Mouse (Mus musculus) E14TG2a.4 (cell line): ENCODE data around the gene Susd3.

Experiments
- H3K27me3 ChIP-seq: 2 replicates; pipeline ENCODE4 v1.6.1; 2014; ENCODE audit warnings: low read length, control low read depth; ENCODE audit not compliant: insufficient read depth
- H3K36me3 ChIP-seq: 2 replicates; pipeline ENCODE4 v1.6.1; 2014; ENCODE audit warnings: low read length, control low read depth; ENCODE audit not compliant: insufficient read depth
- H3K4me1 ChIP-seq: replicated peaks from 2 replicates; pipeline ENCODE4 v1.6.1; 2014; ENCODE audit warnings: low read depth, low read length, control low read depth
- H3K4me3 ChIP-seq: replicated peaks from 2 replicates; pipeline ENCODE4 v1.5.1; 2014; ENCODE audit warnings: mild to moderate bottlenecking, low read length
- H3K9me3 ChIP-seq: 2 replicates; pipeline ENCODE4 v1.6.1; 2014; ENCODE audit warnings: low read length, control low read depth
- CTCF ChIP-seq: conservative IDR thresholded peaks from 2 replicates; pipeline ENCODE4 v1.5.1; 2014; ENCODE audit warnings: low read length
- NANOG ChIP-seq: IDR thresholded peaks from 2 replicates; pipeline ENCODE4 v1.6.1; 2014; ENCODE audit warnings: borderline replicate concordance, low read length, mixed read lengths
- POU5F1 ChIP-seq: IDR thresholded peaks from 2 replicates; pipeline ENCODE4 v1.6.1; 2014; ENCODE audit warnings: low read length, borderline replicate concordance

Susd3 gene

DNA sequence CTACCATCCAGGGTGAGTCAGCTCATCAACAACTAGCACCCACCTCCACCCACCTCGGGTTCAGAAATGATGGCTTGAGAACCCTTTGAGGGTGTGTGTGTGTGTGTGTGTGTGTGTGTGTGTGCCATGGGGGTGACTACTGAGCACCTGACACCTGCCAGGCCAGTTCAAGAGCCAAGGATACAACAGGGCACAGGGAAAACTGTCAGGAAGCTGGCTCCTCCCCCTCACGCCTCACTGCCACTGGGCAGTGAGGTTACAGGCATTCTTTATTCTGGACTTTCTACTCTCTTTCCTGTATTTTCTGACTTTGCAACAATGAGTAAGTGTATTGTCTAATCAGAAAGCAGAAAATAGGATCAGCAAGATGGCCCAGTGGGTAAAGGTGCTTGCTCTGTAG lies 1.1 kb upstream of the Susd3 start:
- no peaks in the 10 kb centered on the region for H3K36me3 ChIP-seq
- H3K4me3 ChIP-seq, result no peak overlapping the region
- H3K9me3 ChIP-seq, result no peaks in the 10 kb centered on the region
- TF ChIP-seq NANOG (no peak), CTCF (no peak), POU5F1 (no peak)
- H3K4me1 ChIP-seq, result peaks cover 22% of the 10 kb centered on the region
- H3K27me3 ChIP-seq, result peaks cover 67% of the 10 kb centered on the region

DNA sequence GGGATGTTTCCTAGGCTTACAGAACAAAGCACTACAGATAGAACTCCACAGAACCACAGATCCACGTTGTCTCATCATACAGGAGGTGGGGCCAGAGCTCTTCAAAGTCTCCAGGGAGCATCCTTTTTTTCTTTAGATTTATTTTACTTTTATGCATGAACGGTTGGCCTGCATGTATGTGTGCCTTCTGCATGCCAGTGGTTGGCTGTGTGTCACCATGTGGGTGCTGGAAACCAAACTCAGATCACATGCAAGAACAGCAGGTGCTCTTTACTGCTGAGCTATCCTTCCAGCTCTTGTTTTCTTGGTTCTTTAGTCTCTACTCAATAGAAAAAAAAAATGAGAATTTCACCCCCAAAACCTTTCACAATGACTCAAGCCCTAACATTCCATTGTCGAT lies 417 bp upstream of the Susd3 start:
- Histone ChIP-seq H3K36me3 (no peaks in the 10 kb centered on the region), H3K4me1 (peaks cover 22% of the 10 kb centered on the region), H3K9me3 (no peaks in the 10 kb centered on the region), H3K27me3 (peaks cover 73% of the 10 kb centered on the region), H3K4me3 (no peak overlapping the region)
- TF ChIP-seq NANOG, result no peak
- TF ChIP-seq POU5F1, result no peak
- no peak for TF ChIP-seq CTCF

DNA sequence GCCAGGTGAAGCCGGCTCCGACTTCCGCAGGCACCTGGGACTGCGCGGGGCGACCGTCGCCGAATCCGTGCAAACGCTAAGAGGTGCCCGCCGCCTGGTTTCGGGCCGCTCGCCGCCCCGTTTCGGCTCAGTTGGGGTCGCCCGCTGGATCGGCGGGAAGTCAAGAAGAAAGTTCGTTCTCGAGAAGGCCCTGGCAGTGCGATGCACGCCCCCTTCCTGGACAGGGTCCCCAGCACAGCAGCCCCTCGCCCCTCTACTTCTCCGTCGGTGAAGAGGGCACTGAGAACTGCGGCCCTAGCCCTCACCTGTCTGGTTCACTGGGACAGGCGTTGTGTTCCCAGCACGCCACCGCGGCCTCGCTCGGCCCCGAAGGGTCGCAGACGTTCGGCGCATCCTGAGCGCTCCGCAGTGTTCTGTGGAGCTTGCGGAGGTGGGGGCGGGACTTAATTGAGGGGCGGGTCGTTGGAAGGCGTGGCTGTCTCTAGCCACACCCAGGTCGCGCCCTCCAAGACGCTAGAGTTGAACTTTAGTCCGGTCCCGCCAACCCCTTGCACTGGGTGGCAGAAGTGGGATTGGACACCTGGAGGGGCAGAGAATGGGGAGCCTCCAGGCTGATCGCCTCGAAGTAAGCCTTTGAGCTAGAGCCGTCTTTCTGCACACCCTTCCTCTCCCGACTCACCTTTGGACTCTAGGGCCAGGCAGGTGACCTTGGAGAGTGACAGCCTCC lies 603 bp downstream of the Susd3 start:
- H3K36me3 ChIP-seq, result no peaks in the 10 kb centered on the region
- TF ChIP-seq CTCF (no peak), POU5F1 (no peak)
- H3K9me3 ChIP-seq, result no peaks in the 10 kb centered on the region
- H3K4me1 ChIP-seq, result peaks cover 22% of the 10 kb centered on the region
- H3K4me3 ChIP-seq, result peak overlapping the region; percentile 82
- H3K27me3 ChIP-seq, result peaks cover 82% of the 10 kb centered on the region

DNA sequence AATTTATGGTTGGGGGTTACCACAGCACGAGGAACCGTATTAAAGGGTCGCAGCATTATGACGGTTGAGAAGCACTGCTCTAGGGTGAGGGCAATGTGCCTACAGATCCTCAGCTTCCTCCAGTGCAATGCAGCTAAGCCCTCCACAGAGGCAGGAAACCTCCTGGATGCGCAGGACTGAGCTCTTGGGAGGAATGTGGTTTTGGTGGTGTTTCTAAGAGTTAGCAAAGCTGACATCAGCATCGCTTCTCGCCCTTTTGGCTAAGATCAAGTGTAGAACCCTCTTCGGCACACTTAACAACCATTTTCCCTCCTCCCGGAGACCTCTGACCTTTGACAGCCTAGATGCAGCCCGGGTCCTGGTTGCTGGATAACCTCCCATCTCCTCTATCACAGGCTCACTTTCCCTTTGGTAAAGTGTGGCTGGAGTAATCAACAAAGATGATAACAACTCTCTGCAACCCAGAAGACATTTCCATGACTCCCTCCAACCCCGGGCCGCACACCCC lies 1.2 kb downstream of the Susd3 start:
- no peaks in the 10 kb centered on the region for H3K36me3 ChIP-seq
- H3K4me3 ChIP-seq, result peak overlapping the region; percentile 82

DNA sequence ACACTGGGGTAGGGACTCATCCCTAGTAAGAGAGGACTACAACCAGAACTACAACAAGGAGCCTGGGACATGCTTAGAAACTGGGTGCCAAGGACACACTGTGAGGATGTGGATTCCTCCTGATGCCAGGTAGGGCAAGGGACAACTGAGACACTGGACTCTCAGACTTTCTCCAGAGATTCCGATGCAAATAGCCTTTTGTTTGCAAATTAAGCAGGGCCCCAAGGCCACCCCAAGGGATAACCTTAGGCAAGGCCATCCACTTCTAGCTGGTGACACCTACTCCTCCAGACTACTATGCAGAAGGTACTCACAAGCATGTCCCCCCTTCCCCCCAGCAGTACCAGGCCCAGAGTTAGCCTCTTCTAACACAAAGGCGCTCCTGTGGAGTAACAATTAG lies 1.9 kb downstream of the Susd3 start:
- no peaks in the 10 kb centered on the region for H3K9me3 ChIP-seq
- peaks cover 82% of the 10 kb centered on the region for H3K27me3 ChIP-seq
- no peak overlapping the region for H3K4me3 ChIP-seq
- H3K36me3 ChIP-seq, result no peaks in the 10 kb centered on the region
- H3K4me1 ChIP-seq, result peaks cover 22% of the 10 kb centered on the region
- no peak for TF ChIP-seq POU5F1
- TF ChIP-seq NANOG, result no peak

More for the DNA sequence above, 1.2 kb downstream of the Susd3 start:
- H3K4me1 ChIP-seq, result peaks cover 22% of the 10 kb centered on the region
- peaks cover 81% of the 10 kb centered on the region for H3K27me3 ChIP-seq
- TF ChIP-seq NANOG (no peak), POU5F1 (no peak)
- no peaks in the 10 kb centered on the region for H3K9me3 ChIP-seq

DNA sequence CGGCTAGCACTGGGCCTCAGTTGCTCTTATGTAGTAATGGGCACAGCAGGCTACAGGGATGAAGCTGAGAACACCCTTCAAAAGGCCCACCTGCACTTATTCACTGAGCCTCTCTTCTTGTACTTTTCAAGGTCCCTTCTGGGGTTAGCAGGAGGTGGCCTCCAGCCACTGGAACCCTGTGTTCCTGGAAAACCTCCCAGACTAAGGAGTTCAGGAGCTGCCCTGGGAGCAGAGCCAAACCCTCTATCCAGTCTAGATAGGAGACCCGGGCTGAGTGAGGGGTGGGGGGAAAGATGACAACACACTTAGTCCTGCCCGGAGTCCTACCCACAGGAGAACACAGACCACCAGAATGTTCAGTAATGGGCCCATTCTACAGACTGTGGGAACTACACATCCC lies 2.5 kb downstream of the Susd3 start:
- H3K4me1 ChIP-seq, result peaks cover 22% of the 10 kb centered on the region
- no peaks in the 10 kb centered on the region for H3K36me3 ChIP-seq
- TF ChIP-seq CTCF (no peak), NANOG (no peak), POU5F1 (no peak)
- H3K27me3 ChIP-seq, result peaks cover 79% of the 10 kb centered on the region
- H3K4me3 ChIP-seq, result no peak overlapping the region
- H3K9me3 ChIP-seq, result no peaks in the 10 kb centered on the region

DNA sequence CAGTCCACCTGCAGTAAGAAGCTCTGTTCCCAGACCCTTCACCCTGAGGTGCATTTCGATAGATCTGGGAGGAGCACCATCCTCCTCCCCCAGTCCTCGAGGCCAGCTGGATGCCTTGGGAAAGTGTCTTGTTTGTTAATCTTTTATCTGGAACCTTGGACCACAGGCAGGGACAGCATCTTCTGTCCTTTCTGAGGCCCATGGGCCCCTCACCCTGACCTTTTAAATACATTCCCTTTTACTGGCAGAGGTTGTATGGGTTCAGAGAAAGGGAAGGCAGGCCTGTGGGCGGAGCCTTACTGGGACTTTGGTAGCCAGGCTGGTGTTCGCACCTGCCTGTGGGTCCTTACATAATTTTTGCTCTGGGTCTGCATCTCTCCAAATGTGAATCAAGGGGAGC lies 3.3 kb downstream of the Susd3 start:
- TF ChIP-seq POU5F1 (no peak), NANOG (no peak), CTCF (no peak)
- Histone ChIP-seq H3K4me3 (no peak overlapping the region), H3K36me3 (no peaks in the 10 kb centered on the region), H3K4me1 (peaks cover 22% of the 10 kb centered on the region), H3K27me3 (peaks cover 75% of the 10 kb centered on the region), H3K9me3 (no peaks in the 10 kb centered on the region)

DNA sequence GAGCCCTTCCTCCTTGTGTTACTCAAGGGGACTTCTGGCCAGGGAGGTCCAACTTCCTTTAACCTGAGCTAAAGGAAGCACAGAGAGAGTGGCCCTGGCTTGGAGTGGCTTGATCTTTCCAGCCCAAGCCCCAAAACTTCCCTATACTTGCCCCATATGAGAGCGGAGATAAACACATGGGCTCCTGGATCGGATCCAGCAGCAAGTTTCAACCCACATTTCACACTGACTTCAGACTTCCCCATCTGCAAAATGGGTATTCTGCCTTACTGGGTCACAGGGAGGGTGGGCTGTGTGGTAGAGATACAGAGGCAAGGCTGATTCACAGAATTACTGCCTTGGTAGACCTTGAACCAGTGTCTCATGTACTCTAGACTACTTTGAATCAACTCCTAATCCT lies 5.0 kb downstream of the Susd3 start:
- Histone ChIP-seq H3K4me1 (peaks cover 16% of the 10 kb centered on the region), H3K9me3 (no peaks in the 10 kb centered on the region), H3K4me3 (no peak overlapping the region), H3K27me3 (peaks cover 74% of the 10 kb centered on the region), H3K36me3 (no peaks in the 10 kb centered on the region)
- TF ChIP-seq NANOG, result no peak
- TF ChIP-seq CTCF, result no peak
- TF ChIP-seq POU5F1, result no peak

DNA sequence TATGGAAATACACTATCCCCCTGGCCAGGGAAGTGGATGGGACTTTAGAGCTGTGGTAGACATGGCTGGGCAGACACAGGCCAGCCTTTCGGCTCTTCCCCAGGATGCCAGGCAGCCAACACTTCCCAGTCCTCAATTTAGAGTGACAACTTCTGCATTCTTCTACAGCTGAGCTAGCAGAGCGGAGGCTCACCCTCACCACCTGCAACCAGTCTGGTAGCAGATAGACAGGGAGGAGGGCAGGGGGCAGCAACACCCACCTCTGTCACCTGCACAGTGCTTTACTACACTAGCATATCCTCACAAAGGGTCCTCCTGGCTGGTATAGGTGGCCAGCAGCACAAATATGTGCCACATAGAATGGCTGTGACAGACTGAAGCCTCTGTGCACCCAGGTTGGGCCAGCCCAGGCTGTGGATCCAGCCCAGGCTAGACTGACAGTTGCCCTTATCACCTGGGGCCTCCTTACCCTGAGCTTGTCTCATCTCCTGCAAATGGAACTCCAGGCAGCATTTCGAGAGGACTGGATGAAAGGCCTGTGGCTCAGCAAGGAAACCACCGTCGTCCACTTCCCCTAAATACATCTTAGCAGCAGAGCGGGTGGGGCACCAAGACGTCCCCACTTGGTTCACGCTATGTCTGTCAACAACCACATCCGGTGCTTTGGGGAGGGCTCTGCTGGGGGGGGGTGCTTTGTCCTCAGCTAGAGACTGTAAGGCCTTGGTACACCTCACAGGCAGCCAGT lies 6.0 kb downstream of the Susd3 start:
- peaks cover 66% of the 10 kb centered on the region for H3K27me3 ChIP-seq
- no peaks in the 10 kb centered on the region for H3K9me3 ChIP-seq
- no peak for TF ChIP-seq POU5F1
- no peak for TF ChIP-seq CTCF
- TF ChIP-seq NANOG, result no peak
- peaks cover 12% of the 10 kb centered on the region for H3K4me1 ChIP-seq
- H3K36me3 ChIP-seq, result no peaks in the 10 kb centered on the region
- no peak overlapping the region for H3K4me3 ChIP-seq
